Mouse (Mus musculus): Measurements from ENCODE around the gene Gm43638. TPM values are rescaled to one million over a fixed set of nuclear protein-coding genes. Genes with fewer than 3 reads are reported as not detected.

The Gm43638 gene
- total RNA-seq, 2 experiments from 2014 or later = not detected

Other genes with a start within 250 kb of the Gm43638 start
- not detected for gene Ugt2b37, start 232.0 kb downstream of the Gm43638 start, total RNA-seq (2021)
- gene Ugt2a3, start 149.6 kb downstream of the Gm43638 start, total RNA-seq (2021) = not detected
- gene Ugt2b38, start 62.6 kb downstream of the Gm43638 start, total RNA-seq (2021) = not detected
- not detected for gene Ugt2a2, start 4.5 kb downstream of the Gm43638 start, total RNA-seq (2021)
- gene Ugt2a1, start 4.1 kb upstream of the Gm43638 start, total RNA-seq (2021) = not detected
- not detected for gene Sult1b1, start 51.4 kb upstream of the Gm43638 start, total RNA-seq (2021)
- not detected for gene Sult1d1, start 82.2 kb upstream of the Gm43638 start, total RNA-seq (2021)
- gene Sult1e1, start 104.8 kb upstream of the Gm43638 start, total RNA-seq (2021) = not detected
- gene Csn1s1, start 179.4 kb upstream of the Gm43638 start, total RNA-seq (2021) = not detected
- not detected for gene Csn2, start 212.8 kb upstream of the Gm43638 start, total RNA-seq (2021)